Mouse (Mus musculus) forebrain, embryonic 14.5 days (tissue): Measurements from ENCODE around the gene Icam4. TPM values are rescaled to one million over a fixed set of nuclear protein-coding genes. Genes with fewer than 3 reads are reported as not detected.

Source experiments
- ATAC-seq: fragments of 200-750 bp; cut with Nextera tagmentation; 2 replicates; pipeline ENCODE4 v1.8.0; 2017; ENCODE audit warnings: mild to moderate bottlenecking, moderate library complexity
- DNase-seq: peaks from one replicate; pipeline ENCODE4 v3.0.0-alpha.2; 2015; ENCODE audit warnings: low spot score
- H3K27ac ChIP-seq: fragments of 300-500 bp; sonication (generic); 2 replicates; pipeline ENCODE4 v1.5.1; 2014; ENCODE audit warnings: low read depth, mild to moderate bottlenecking, control low read depth, low read length, moderate library complexity
- H3K27me3 ChIP-seq: fragments of 300-500 bp; sonication (generic); replicated peaks from 2 replicates; pipeline ENCODE4 v1.6.1; 2014; ENCODE audit warnings: low read length, control low read depth, mixed read lengths; ENCODE audit not compliant: control insufficient read depth, insufficient read depth
- H3K36me3 ChIP-seq: fragments of 300-500 bp; sonication (generic); 2 replicates; pipeline ENCODE4 v1.6.1; 2014; ENCODE audit warnings: low read length, control low read depth; ENCODE audit not compliant: control insufficient read depth, insufficient read depth
- H3K4me1 ChIP-seq: fragments of 300-500 bp; sonication (generic); 2 replicates; pipeline ENCODE4 v1.6.1; 2014; ENCODE audit warnings: antibody characterized with exemption, low read length, control low read depth; ENCODE audit not compliant: control insufficient read depth, insufficient read depth
- H3K4me2 ChIP-seq: fragments of 300-500 bp; sonication (generic); 2 replicates; pipeline ENCODE4 v1.6.1; 2014; ENCODE audit warnings: mild to moderate bottlenecking, control low read depth, low read length
- H3K4me3 ChIP-seq: fragments of 300-500 bp; sonication (generic); 2 replicates; pipeline ENCODE4 v1.5.1; 2014; ENCODE audit warnings: low read depth, low read length, control low read depth
- H3K9ac ChIP-seq: fragments of 300-500 bp; sonication (generic); 2 replicates; pipeline ENCODE4 v1.6.1; 2014; ENCODE audit warnings: mild to moderate bottlenecking, low read length, control low read depth, moderate library complexity
- H3K9me3 ChIP-seq: fragments of 300-500 bp; sonication (generic); replicated peaks from 2 replicates; pipeline ENCODE4 v1.6.1; 2016; ENCODE audit warnings: low read length, control low read depth, mixed read lengths; ENCODE audit not compliant: control insufficient read depth
- WGBS: fragments of 180-500 bp; shearing (Covaris S2); extraction: QIAGEN DNeasy Blood & Tissue Kit; methylation state at CpG from one replicate; pipeline ENCODE4 v1.1.7; 2014; 5-methylcytosine and 5-hydroxymethylcytosine counted together
- polyA plus RNA-seq: library from polyadenylated mRNA; unstranded; fragments of >200 nt; fragmentation: Nextera tagmentation; extraction: Ambion mirVana; gene quantifications from 2 replicates; pipeline ENCODE4 v1.2.1, GENCODE M21; 2014

Icam4 gene
- polyA plus RNA-seq, 1 experiment from 2014 or later: not detected

DNA sequence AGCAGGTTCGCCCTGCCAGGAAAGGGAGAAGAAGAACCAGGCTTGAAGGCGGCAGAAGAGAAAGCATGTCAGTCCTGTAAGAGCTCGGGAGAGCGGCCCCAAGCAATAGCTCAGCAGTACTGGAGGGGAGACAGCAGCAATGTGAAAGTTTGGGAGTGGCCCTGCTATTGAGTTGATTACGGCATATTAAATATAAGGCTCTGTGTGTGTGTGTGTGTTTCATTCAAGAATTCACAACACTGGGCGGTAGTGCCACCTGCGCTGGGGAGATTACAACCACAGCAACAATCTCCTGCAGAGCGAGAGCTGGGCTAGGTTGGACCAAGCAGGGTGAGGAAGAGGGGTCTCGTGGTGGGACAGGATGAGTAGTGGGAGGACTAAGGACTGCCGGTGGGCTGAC is 22.4 kb downstream of the Icam4 start:
- H3K4me2 ChIP-seq: no peak overlapping the region
- WGBS: 66% methylated on average over 10 of the region's 10 CpGs
- no peak overlapping the region for H3K27ac ChIP-seq
- no peaks in the 10 kb centered on the region for H3K36me3 ChIP-seq
- H3K4me1 ChIP-seq: no peaks in the 10 kb centered on the region
- ATAC-seq (no peak), DNase-seq (no peak)
- H3K9ac ChIP-seq: no peak overlapping the region
- H3K9me3 ChIP-seq: no peaks in the 10 kb centered on the region
- no peak overlapping the region for H3K4me3 ChIP-seq
- no peaks in the 10 kb centered on the region for H3K27me3 ChIP-seq

DNA sequence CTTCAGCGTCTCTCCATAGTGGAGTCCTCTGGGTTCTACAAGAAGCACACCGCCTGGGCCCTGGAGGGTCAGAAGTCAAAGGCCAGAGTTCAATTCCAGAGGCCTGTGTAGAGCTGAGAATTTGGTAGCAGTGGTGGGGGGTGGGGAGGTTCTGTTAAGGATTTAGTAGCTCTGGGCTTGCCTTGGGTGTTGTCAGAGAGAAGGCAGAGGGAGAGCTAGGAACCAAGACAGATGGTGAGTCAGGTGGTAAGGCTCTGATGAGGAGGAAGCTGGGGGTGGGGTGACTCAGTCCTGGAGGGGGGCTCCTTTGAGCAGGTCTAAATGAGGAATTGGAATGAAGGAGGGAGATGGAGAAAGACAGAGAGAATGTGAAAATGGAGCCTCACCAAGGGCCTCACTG is 33.8 kb downstream of the Icam4 start:
- Histone ChIP-seq H3K9ac (no peak overlapping the region), H3K27ac (no peak overlapping the region), H3K4me2 (no peak overlapping the region), H3K36me3 (peaks cover 34% of the 10 kb centered on the region), H3K4me1 (no peaks in the 10 kb centered on the region), H3K4me3 (no peak overlapping the region), H3K9me3 (no peaks in the 10 kb centered on the region), H3K27me3 (no peaks in the 10 kb centered on the region)
- ATAC-seq: no peak
- 87% methylated on average over 2 of the region's 2 CpGs for WGBS
- no peak for DNase-seq

DNA sequence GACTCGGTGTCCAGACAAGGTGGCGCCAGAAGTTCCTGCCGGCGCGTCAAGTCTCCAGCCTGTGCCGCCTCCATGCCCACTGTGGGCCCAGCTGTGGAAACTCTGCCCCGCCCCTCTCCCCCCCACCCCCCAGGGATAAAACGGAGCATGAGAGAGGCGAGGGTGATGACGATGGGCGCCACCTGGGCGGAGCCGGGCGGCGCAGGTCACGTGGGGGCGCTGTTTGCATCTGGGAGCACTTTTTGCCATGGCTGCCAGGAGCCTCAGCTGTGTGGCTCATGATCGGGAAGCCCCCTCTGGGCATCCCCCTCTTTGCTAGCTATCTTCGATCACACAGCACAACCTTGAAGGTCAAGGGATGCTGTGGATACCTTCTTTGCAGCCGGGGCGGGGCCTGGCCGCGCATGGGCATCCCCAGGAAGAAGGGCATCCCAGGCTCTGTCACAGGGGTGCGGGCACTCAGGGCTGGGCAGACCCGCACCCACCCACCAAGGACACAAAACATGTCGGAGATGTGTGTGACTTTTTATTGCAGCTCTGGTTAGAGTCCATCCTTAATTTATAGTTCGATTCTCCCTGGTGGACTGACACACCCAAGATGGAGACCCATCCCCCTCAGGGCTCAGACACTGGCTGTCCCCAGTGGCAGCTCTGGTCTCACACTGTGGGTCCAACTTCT is 38.0 kb downstream of the Icam4 start, which contains the start of gene Zglp1:
TSS of gene Zglp1 (minus strand) at position 88 of the 679 bp plus-strand sequence.
- no peak within 1 kb of the TSS for H3K4me3 ChIP-seq
- no peak within 1 kb of the TSS for H3K27ac ChIP-seq
- H3K27me3 ChIP-seq: no peaks in the 10 kb centered on the region
- WGBS: 83% methylated on average over 26 of the region's 27 CpGs
- no peak within 1 kb of the TSS for H3K4me2 ChIP-seq
- DNase-seq (no peak), ATAC-seq (no peak)
- peaks cover 39% of the 10 kb centered on the region for H3K36me3 ChIP-seq
- no peaks in the 10 kb centered on the region for H3K4me1 ChIP-seq
- H3K9me3 ChIP-seq: no peaks in the 10 kb centered on the region
- H3K9ac ChIP-seq: no peak within 1 kb of the TSS

DNA sequence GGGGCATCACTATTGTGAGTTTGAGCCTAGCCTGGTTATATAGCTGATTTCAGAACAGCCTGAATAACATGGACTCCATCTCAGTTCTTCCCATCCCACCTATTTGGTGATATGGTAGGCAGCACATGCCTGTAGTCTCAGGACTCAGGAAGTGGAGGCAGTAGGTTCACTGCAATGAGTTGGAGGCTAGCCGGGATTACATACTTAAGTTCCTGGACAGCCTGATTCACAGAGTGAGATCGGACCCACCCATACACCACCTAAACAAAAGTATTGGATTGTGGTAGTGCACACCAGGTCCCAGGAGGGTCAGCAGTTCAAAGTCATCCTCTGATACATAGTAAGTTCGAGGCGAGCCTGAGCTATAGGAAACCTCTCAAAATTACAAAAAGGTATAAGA is 43.5 kb downstream of the Icam4 start:
- ATAC-seq (peak; percentile 21), DNase-seq (peak; percentile 6)
- H3K4me3 ChIP-seq: peak overlapping the region; percentile 82
- no peaks in the 10 kb centered on the region for H3K9me3 ChIP-seq
- peaks cover 8% of the 10 kb centered on the region for H3K4me1 ChIP-seq
- H3K27ac ChIP-seq: no peak overlapping the region
- H3K9ac ChIP-seq: peak overlapping the region; percentile 85
- 17% methylated on average over 4 of the region's 4 CpGs for WGBS
- peaks cover 41% of the 10 kb centered on the region for H3K36me3 ChIP-seq
- no peaks in the 10 kb centered on the region for H3K27me3 ChIP-seq
- peak overlapping the region; percentile 92 for H3K4me2 ChIP-seq

DNA sequence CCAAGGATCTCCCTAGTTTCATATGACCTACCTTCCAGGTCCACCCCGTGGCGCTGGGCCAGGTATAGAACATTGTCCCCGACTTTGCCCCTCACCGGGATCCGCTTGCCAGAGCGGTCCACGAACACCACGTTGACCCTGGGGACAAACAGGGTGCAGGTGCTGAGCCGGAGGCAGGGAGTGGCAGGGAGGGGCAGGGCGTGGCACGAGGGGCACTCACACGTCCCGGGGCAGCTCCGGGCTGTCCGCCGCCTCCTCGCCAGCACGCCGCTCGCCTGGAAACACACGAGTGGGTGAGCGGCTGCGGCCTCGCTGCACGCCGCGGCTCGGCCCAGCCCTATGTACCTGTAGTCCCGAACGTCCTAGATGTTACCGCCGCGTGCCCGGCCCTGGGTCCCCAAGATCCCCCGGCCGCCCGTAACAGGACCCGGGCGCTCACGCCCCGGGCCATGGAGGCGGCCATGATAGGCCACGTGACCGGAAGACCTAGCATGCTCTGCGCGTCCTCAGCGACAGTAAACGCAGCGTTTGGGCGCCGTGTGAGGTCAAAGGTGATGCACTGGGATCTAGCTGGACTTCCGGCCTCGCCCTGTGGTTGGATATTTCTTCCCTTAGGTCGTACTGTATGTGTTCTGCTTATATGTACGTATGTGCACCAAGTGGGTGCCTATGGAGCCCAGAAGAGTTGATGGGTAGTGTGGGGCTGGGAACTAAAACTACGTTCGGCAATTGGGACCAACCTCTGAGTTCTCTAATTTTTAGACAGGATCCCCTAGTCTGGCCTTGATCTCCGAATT is 44.1 kb downstream of the Icam4 start, which contains the start of the genes Gm49373 and Fdx1l:
TSS of gene Gm49373 (minus strand) at position 53 of the 797 bp plus-strand sequence.
TSS of gene Fdx1l (minus strand) at position 571 of the 797 bp plus-strand sequence.
- Histone ChIP-seq H3K9ac (peak within 1 kb of the TSS; percentile 85), H3K36me3 (peaks cover 43% of the 10 kb centered on the region), H3K4me1 (peaks cover 8% of the 10 kb centered on the region), H3K4me2 (peak within 1 kb of the TSS; percentile 92), H3K4me3 (peak within 1 kb of the TSS; percentile 82), H3K27me3 (no peaks in the 10 kb centered on the region), H3K27ac (peak within 1 kb of the TSS; percentile 11; the same call in 1 of the 2 replicates), H3K9me3 (no peaks in the 10 kb centered on the region)
- peak; percentile 94 for DNase-seq
- WGBS: 3% methylated on average over 58 of the region's 58 CpGs
- ATAC-seq: peak; percentile 96

DNA sequence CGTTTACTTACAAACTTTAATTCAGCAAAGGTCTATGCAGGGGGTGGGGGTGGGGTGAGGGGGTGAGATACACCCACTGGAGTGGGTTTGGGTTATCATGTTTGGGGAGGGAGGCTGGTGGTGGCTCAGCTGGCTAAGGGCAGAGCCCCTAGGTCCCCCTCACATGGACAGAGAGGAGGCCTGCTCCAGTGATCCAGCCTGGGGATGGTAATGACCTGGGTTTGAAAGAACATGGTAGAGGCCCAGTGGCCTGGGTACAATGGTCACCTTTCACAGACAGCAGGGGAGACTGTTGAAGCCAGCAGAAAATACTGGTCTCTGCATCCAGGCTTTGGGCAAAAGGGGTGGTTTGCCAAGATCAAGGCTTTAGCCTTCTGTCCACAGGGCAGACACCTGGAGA is 45.0 kb downstream of the Icam4 start:
- WGBS: 77% methylated on average over 1 of the region's 1 CpGs
- Histone ChIP-seq H3K9me3 (no peaks in the 10 kb centered on the region), H3K27me3 (no peaks in the 10 kb centered on the region), H3K4me3 (no peak overlapping the region), H3K4me1 (peaks cover 8% of the 10 kb centered on the region), H3K36me3 (peaks cover 49% of the 10 kb centered on the region), H3K27ac (no peak overlapping the region), H3K4me2 (no peak overlapping the region), H3K9ac (no peak overlapping the region)
- DNase-seq (no peak), ATAC-seq (no peak)

DNA sequence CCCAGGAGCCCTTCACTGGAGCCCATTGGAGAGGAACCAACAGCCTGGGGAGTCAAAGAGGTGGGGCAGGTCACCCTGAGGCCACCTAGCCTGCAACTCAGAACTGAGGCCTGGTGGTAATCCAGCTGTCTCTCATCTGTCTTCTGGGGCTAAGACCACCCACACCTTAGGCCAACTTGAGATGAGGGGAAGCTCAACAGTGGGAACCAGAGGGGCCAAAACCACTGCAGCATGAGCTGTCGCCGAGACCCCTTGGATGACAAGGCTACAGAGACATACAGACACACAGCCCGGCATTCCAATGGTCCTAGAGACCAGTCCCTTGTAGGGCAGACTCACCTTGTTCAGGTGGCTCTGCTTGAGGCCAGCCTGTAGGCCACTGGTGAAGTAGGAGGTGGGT is 46.5 kb downstream of the Icam4 start:
- Histone ChIP-seq H3K27me3 (no peaks in the 10 kb centered on the region), H3K4me1 (peaks cover 8% of the 10 kb centered on the region), H3K36me3 (peaks cover 64% of the 10 kb centered on the region), H3K4me3 (no peak overlapping the region), H3K9ac (no peak overlapping the region), H3K4me2 (no peak overlapping the region), H3K27ac (no peak overlapping the region), H3K9me3 (no peaks in the 10 kb centered on the region)
- DNase-seq (no peak), ATAC-seq (no peak)
- 90% methylated on average over 3 of the region's 3 CpGs for WGBS
